Mouse (Mus musculus) midbrain, embryonic 11.5 days (tissue): Measurements from ENCODE around the gene 4933402J07Rik. TPM values are rescaled to one million over a fixed set of nuclear protein-coding genes. Genes with fewer than 3 reads are reported as not detected.

Experiments used
- polyA plus RNA-seq: library from polyadenylated mRNA; unstranded; fragments of >200 nt; fragmentation: Nextera tagmentation; extraction: Ambion mirVana; gene quantifications from 2 replicates; pipeline ENCODE4 v1.2.1, GENCODE M21; 2014

The 4933402J07Rik gene
- polyA plus RNA-seq, 1 experiment from 2014 or later, result not detected

Other genes with a start within 250 kb of the 4933402J07Rik start
- gene Cbln1, start 91.2 kb upstream of the 4933402J07Rik start, polyA plus RNA-seq, result 8.4 and 10.8 TPM in 2 replicates